Mouse (Mus musculus): ENCODE data around the gene Tmem270.
A peak's percentile ranks its signal among the peaks of the same experiment; 100 is the strongest.
"Not testable (repeated sequence)": the region's sequence is repeated elsewhere in the genome, so short reads cannot be mapped to it uniquely, and the experiment has no call there.

The Tmem270 gene

DNA sequence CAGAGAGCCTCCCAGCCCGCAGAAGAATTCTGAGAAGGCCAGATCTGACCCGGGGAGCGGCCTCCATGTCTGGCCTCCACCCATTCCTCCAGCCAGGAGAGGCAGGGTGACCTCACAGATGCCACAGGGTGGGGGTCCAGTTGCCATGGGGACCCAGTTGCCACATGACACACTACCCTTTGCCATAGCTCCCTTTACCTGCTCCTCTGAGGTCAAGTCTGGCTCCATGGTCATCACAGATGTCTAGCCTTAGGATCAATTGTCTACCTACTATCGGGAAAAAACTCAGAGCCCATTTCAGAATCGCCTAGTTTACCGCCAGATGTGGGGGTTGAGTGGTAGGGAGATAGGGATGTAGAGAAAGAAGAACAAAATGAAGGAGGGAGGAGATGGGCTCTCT, at the start of gene Tmem270:
Tmem270 (minus strand) TSS at position 101 of the 400 bp plus-strand sequence.
- no peak for DNase-seq (ENCODE audit: low spot score in 2 of 2)

DNA sequence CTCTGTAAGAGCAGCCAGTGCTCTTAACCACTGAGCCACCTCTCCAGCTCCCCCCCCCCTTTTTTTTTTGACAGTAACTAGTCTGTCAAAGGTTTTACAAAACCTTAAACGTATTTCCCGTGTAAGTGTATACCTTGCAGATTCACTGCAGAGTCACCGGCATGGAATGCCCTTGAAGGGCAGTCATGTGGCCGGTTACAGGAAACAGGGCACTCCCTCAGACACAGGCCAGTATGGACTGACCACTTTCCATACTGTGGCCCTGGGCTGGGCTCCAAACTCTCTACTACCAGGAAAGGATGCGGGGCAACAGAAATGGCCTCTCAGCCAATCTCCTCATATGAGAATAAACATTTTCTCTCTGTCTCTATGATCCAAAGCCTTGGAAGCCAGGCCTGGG, 49.0 kb upstream of the Tmem270 start:
- no peak for DNase-seq (ENCODE audit: low spot score in 2 of 2)

DNA sequence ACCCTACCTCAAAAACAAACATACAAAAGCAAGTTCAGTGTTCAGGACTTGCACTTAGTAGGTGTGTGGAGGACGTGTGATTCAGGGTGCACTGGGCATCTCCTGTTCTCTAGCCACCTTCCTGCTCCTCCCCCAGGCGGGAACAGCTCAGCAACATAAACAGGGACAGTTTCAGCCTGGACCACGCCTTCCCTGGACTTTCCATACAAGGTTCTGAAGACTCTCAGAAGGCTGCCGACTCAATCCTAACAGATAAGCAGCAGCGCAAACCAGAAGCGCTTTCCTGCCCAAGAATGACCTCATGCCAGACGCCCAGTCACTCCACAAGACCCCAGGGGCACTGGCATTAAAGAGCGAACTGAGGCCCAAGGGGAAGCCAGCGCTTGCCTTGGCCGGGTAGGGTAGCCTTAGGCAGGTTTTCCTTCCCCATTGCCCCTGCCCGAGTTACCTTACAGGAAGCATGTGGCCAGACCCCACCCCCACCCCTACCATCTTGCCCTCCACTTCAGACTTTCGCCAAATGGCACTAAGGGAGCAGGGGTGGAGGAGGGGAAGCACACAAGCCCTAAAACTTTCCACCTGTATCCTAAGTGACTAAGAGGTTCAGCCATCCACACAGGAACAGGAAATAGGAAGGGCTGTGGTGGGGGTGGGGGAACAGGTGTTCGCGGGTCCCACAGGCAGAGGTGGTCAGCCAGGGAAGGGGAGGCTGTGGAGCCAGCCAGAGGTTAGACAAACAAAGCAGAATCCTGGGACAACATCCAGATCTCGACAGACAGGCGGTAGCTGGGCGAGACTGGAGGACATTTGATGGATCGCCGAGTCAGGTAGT, 44.7 kb upstream of the Tmem270 start:
- DNase-seq (ENCODE audit: low spot score in 2 of 2) = no peak

DNA sequence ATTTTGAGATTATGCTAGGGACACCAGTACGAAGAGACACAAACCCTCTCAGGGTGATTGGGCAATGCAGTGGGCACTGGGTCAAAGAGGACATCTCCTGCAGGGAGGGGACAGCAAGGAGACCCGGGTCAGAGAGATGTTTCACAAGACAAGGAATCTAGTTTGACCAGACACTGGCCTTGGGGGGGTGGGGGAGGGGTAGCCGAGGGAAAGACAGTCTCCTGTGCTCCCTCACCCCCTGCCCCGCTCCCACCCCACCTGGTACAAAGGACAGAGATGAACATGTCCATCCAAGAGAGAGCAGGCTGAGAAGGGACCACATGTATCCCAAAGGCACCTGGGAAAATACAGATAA, 41.5 kb upstream of the Tmem270 start:
- DNase-seq (ENCODE audit: low spot score in 2 of 2) = no peak

DNA sequence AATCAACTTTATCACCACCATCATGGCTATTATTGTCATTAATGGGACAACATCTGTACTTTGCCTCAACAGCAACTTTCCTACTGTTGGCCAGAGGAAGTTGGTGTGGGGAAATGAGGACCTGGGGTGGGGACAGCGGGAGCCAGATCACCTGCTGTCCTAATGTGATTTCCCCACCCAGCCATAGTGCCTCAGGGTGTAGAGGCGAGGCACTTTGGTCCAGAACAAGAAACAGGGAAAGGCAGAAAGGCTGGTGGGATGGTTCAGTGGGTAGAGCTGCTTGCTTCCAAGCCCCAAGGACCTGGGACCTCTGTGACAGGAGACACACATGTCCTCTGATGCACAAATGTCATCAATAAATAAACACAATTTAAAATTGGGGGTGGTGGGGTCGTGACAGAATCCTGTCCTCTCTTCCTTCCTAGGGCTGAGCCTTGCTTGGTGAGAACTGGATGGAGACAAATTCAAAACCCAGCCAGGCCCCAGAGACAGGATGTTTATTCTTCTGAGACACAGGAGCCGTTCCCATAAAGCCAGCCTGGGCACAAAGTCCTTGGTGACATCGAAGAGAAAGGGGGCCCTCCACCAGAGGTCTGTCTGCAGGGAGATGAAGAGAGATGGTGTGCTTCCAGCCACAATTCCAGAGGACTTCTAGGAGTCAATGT, 41.0 kb upstream of the Tmem270 start:
- no peak for DNase-seq (ENCODE audit: low spot score in 2 of 2)

DNA sequence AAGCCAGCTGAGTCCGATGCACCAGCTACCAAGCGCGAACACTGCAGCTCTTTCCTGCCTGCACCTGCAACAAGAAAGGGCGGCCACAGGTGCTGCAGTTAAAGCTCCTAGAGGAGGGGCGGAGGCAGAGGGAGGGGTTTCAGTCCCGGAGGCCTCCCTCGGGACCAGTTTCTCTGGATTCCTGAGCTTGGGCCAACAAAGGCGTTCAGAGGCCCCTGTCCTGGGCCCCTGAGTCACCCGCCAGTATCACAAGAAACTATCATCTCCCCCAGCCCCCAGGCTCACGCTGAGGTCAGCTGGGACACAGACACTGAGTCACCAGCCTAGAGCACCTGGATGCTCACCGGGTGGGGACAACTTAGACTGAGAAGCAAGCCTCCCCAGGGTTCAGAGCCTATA, 40.3 kb upstream of the Tmem270 start, which contains the start of gene Cldn4:
Cldn4 (minus strand) TSS at position 78 of the 399 bp plus-strand sequence.
- no peak for DNase-seq (ENCODE audit: low spot score in 2 of 2)

DNA sequence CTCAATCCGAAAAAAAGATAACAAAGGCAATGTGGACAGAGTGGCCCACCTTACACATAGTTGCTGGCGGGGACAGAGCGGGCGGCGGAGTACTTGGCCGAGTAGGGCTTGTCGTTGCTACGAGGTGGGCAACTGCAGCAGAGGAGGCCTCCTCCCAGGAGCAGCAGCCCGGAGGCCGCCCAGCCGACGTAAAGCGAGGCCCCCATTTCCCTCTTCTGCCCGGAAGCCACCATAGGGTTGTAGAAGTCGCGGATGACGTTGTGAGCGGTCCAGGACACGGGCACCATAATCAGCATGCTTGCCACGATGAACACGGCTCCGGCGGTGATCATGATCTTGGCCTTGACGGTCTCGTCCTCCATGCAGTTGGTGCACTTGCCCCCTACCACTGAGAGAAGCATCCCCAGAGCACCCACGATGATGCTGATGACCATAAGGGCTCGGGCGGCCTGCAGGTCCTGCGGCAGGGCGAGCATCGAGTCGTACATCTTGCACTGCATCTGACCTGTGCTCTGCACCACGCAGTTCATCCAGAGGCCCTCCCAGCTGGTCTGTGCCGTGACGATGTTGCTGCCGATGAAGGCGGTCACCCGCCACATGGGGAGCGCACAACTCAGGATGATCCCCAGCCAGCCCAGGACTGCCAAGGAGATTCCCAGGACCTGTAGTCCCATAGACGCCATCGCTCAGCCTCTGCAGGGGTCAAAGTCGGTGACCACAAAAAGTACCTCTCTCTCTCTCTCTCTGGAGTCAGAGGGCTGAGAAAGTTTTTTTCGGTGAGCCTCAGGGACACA, 39.7 kb upstream of the Tmem270 start:
- no peak for DNase-seq (ENCODE audit: low spot score in 2 of 2)

DNA sequence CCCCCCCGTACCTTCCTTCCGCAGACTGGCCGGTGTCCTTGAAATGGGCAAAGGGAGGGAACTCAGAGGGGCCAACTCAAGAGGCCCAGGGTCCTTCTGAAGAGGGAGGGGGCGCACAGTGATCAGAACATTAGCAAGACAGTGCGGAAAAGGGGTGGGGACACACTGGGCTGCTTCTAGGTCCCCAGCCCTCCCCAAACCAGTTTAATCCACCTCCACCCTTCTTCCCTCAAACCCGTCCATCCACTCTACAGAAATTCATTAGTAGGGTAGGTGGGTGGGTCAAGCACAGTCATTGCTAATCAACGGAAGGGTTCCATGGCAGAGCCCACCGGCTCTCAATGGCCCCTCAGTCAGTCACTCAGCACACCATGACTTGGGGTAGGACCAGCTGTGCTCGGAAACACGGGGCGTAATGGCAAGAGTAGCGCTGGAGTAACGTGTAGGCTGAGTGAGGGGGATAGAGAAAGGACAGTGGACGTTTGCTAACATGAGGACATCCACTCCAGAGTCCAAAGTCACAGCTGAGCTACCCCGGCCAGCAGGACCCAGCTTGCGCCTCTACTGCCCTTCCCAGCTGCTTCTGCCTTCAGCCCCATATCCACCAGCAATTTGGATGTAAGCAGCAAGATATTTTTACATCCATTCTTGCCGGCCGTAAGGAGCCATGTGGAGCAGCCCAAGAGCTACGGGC, 38.9 kb upstream of the Tmem270 start:
- no peak for DNase-seq (ENCODE audit: low spot score in 2 of 2)

DNA sequence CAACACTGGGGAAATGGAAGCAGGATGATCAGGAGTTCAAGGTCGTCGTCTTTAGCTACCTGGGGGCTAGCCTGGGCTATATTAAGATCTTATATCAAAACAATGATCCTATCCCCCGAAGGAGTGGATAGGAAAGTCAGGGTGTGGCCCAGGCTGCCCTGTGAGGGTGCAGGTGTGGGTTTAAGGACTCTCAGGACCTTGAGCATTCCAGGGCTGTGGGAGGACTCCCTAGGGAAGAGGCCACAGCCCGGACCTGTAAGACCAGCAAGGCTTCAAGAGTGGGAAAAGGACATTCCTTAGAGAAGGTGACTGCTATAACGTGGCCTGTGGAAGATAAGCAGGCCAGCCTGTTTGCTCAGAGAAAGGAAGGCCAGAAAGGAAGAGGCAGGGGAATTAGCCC, 37.6 kb upstream of the Tmem270 start:
- no peak for DNase-seq (ENCODE audit: low spot score in 2 of 2)

DNA sequence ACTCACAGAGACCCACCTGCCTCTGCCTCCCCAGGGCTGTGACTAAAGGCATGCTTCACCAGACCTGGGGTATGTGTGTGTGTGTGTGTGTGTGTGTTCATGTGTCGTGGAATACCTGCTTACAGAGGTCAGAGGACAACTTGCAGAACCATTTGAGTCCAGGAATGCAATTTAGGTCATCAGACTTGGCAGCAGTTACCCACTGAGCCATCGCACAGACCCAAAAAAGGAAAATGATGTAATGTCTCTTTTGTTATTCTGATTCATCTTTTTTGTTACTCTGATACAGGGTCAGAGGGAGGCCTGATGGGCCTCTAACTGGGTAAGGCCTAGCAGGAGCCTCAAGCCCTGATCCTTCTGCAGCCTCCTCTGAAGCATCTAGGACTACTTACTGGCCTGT, 36.2 kb upstream of the Tmem270 start:
- DNase-seq (ENCODE audit: low spot score in 2 of 2) = no peak

DNA sequence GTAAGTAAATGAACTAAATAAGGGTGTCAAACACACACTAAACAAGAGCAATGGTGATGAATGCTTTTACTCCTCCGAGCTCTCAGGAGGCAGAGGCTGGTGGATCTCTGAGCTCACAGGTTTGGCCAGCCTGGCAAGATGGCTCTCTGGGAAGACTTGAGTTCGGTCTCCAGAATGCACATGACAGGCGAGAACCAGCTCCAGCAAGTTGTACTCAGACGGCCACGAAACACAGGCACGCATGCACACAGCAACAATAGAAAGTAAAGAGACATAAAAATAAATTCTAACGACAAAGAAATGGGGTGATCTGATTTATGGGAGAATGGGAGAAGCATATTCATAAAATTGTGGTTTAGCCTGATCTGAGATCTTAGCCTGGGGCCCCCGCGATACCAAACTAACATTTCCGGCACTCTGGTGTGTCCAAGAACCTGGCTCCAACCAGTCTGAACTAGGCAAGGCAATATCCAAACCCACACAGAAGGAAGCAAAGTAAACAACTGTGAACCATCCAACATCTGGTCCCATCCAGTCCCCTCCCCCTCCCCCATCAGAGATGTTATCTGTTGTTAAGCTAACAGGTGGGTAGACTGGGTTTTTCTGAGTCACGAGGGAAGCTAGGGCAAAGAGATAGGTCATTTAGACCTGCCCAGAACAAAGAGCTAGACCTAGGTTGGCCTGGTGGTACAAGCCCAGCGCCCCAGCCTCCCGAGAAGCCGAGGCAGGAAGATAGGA, 35.1 kb upstream of the Tmem270 start:
- no peak for DNase-seq (ENCODE audit: low spot score in 2 of 2)

DNA sequence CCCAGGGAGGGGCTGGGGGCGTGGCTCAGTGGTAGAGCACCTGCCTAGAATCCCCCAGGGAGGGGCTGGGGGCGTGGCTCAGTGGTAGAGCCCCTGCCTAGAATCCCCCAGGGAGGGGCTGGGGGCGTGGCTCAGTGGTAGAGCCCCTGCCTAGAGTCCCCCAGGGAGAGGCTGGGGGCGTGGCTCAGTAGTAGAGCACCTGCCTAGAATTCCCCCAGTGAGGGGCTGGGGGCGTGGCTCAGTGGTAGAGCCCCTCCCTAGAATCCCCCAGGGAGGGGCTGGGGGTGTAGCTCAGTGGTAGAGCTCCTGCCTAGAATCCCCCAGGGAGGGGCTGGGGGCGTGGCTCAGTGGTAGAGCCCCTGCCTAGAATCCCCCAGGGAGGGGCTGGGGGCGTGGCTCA, 33.0 kb upstream of the Tmem270 start:
- DNase-seq (ENCODE audit: low spot score in 2 of 2) = not testable (repeated sequence)

DNA sequence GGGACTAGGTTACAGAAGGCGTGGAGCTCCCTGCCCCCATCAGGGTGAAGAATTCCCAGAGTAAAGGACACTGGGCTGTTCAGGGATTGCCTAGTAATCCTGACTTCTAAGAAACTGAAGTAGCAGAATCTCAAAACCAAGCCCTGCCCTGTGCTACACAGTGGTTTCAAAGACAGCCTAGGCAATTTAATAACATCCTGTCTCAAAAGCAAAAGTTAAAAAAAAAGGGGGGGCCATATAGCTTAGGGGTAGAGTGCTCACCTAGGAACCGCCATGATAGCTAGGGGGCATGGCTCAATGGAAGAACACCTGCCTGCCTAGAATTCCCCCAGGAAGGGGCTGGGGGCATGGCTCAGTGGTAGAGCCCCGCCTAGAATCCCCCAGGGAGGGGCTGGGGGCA, 32.5 kb upstream of the Tmem270 start:
- DNase-seq (ENCODE audit: low spot score in 2 of 2) = no peak

DNA sequence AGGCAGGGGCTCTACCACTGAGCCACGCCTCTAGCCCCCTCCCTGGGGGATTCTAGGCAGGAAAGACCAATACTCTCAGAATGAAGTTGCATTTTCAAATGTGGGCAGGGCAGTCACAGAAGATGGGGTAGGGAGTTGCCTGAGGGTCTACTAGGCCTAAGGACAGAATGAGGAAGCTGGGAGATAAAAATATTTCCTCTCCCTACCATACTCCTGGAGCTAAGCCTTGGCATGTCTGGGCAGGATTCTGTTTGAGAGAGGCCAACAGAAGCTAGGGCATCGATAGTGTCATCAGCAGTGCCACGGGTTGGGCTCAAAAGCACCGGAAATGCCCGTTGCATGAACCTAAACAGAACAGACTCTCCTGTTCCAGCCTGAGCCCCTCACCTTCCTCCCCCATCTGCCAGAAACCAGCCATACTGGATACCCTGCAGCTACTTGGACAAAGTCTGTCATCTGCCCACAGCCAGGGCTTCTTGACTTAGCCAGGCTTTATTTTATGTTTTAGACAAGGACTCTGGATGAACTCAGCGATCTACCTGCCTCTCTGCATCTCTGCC, 30.2 kb upstream of the Tmem270 start:
- no peak for DNase-seq (ENCODE audit: low spot score in 2 of 2)

DNA sequence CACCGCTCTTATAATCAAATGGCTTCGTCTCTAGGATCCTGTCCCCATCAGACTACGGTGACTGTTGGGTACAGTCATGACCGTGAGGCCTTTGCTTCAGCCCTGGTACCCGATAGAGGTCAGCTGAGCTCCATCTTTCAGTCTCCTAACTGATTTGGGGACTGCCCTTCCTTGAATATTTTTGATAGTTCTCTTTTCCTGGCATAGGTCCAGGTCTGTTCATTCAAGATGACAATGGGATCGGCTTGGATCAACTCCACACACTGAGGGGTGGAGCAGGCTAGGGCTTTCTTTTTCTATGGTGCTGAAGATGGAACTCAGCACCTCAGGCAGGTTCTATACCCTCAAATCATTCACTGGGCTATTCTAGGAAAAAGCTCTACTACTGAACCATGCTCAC, 29.5 kb upstream of the Tmem270 start:
- DNase-seq (ENCODE audit: low spot score in 2 of 2) = no peak

DNA sequence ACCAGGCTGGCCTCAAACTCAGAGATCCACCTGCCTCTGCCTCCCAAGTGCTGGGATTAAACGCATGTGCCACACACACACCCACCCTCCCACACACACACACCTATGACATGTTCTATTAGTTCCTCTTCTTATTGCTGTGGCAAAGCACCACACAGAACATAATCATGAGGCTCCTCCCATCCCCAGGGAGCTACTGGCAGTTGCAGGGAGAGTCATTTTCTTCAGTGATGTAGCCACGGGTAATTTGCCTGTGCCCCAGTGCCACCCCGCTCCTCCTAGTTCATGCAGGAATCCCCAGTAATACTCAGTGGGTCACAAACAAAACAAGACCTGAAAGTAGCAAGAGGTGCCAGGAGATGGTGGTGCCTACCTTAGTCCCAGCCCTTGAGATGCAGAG, 28.1 kb upstream of the Tmem270 start:
- no peak for DNase-seq (ENCODE audit: low spot score in 2 of 2)

DNA sequence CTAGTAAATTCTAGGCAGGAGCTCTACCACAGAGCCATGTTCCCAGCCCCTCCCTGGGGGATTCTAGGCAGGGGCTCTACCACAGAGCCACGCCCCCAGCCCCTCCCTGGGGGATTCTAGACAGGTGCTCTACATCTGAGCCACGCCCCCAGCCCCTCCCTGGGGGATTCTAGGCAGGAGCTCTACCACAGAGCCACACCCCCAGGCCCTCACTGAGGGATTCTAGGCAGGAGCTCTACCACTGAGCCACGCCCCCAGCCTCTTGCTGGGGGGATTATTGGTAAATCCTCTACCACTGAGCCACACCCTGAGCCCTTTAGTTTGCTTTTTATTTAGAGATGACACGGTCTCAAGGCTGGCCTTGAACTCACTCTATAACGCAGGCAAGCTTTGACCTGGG, 27.2 kb upstream of the Tmem270 start:
- not testable (repeated sequence) for DNase-seq (ENCODE audit: low spot score in 2 of 2)

DNA sequence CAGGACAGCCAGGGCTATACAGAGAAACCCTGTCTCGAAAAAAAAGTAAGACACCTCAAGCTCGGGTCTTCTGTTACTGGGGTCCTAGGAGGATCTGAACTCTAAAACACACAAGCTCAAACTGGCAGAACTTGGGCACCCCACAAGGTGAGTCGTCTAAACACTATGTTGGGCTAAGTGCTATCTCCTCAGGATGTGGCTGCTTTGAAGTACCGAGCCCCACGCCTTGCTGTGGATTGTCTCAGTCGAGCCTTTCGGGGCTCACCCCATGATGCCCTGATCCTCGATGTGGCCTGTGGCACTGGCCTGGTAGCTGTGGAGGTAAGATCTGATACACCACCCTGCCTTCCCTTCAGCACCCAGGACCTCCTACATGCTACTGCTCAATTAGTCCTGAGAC, 26.7 kb upstream of the Tmem270 start:
- DNase-seq (ENCODE audit: low spot score in 2 of 2) = no peak

DNA sequence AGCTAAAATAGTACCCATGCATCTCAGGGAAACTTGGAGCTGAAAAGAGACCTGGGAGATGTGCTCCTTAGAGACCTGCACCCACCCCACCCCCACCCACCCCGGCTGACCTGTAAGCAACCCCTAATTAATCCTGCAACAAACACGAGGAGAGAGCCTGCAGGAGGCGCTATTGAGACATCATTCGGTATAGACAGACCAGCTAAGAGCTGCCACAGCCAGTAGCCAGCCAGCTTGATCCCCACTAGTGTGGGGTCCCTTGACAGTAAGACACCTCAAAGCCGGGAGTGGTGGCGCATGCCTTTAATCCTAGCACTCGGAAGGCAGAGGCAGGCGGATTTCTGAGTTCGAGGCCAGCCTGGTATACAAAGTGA, 26.4 kb upstream of the Tmem270 start:
- DNase-seq (ENCODE audit: low spot score in 2 of 2) = peak in 1 of 2 experiments; percentile 15

DNA sequence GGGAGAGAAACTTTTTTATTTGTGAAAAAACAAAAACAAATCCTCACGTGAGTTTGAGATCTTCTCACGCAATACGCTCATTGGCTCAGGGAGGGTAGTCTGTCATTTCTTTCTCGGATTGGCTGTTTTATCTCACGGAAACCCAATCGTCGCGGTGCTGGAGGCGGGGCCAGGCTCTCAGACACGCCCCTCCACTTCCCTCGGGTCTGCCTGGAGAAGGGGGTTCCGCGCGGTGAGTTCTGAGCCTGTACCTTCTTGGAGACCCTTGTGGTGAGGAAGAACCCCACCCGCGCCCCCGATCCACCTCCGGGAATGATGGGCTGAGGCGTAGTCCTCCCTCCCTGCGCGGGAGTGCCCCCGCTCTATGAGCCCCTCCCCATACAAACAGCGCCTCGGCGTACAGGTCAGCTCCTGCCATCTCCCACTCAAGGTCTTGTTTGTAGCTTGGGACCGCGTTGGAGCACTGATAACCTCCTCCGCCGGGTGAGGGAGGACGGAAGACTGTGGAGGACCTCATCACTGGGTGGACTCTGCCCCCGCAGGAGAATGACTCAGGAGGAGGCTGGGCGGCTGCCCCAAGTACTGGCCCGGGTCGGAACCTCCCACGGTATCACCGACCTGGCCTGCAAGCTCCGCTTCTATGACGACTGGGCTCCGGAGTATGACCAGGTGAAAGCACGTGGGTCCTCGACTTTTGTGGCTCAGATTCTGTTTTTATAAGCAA, 25.8 kb upstream of the Tmem270 start, which contains the start of gene Mettl27:
Mettl27 (plus strand) TSS at position 190 of the 724 bp plus-strand sequence.
- peak; percentile 83 to 84 for DNase-seq (ENCODE audit: low spot score in 2 of 2)

All from frontal cortex, postnatal 10 days (tissue).